Mouse (Mus musculus) bone marrow macrophage, adult 2 months (primary cell): ENCODE measurements around the gene Ulk4. TPM values are rescaled to one million over a fixed set of nuclear protein-coding genes. Genes with fewer than 3 reads are reported as not detected.
A peak's percentile ranks its signal among the peaks of the same experiment; 100 is the strongest.

Experiments used
- H3K27ac ChIP-seq: 2 replicates; pipeline ENCODE4 v1.5.1; 2012; ENCODE audit warnings: low read depth, low read length; ENCODE audit not compliant: insufficient read depth
- H3K4me1 ChIP-seq: 2 replicates; pipeline ENCODE4 v1.6.1; 2012; ENCODE audit warnings: low read length; ENCODE audit not compliant: control insufficient read depth, insufficient read depth
- H3K4me3 ChIP-seq: 2 replicates; pipeline ENCODE4 v1.5.1; 2012; ENCODE audit warnings: mild to moderate bottlenecking, low read length, moderate library complexity; ENCODE audit not compliant: insufficient read depth
- CTCF ChIP-seq: IDR thresholded peaks from 2 replicates; pipeline ENCODE4 v1.5.1; 2012; ENCODE audit warnings: low read depth, mild to moderate bottlenecking, low read length, moderate library complexity
- POLR2A ChIP-seq: IDR thresholded peaks from 2 replicates; pipeline ENCODE4 v1.6.1; 2012; ENCODE audit warnings: mild to moderate bottlenecking, low read depth, low read length, borderline replicate concordance
- polyA plus RNA-seq: library from polyadenylated mRNA; stranded (reverse); fragments of >200 nt; gene quantifications from 2 replicates; pipeline ENCODE4 v1.2.4, GENCODE M21; 2012; ENCODE audit not compliant: missing spikeins, insufficient read depth, insufficient read length

The Ulk4 gene
- polyA plus RNA-seq, 1 experiment, result 1.3 TPM

DNA sequence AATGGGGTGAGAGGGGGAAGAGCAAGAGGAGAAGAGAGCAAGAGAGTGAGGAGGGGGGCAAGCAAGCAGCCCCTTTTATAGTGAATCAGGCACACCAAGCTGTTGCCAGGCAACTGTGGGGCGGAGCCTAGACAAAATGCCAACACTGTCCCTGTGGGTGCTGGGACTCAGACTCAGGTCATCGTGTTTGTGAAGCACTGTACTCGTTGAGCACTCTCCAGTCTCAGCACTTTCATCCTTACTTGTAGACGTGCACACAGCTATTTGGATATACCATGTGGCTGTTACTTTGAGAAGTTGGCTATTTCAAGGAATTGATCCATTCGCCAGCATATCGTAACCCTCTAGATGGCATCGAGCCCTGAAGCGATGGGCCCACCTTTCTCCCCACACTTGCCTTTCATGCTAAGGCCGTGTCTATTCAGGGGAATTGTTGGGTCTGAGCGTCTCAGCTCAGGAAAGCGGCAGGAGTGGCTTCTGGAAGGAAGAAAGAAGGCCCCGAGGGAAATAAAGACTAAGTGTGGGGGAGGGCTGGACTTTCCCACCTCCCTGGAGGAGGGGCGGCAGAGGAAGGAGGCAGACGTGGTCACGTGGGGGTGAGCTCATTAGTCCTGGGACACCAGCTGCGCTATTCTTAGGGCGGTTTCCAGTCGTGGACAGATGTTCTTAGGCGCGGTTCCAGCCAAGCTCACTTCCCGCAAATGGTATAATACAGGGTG lies 36.8 kb upstream of the Ulk4 start:
- H3K4me3 ChIP-seq, result peak overlapping the region; percentile 68
- peak overlapping the region; percentile 98 for H3K27ac ChIP-seq
- TF ChIP-seq CTCF (no peak), POLR2A (no peak)
- H3K4me1 ChIP-seq, result peaks cover 49% of the 10 kb centered on the region

DNA sequence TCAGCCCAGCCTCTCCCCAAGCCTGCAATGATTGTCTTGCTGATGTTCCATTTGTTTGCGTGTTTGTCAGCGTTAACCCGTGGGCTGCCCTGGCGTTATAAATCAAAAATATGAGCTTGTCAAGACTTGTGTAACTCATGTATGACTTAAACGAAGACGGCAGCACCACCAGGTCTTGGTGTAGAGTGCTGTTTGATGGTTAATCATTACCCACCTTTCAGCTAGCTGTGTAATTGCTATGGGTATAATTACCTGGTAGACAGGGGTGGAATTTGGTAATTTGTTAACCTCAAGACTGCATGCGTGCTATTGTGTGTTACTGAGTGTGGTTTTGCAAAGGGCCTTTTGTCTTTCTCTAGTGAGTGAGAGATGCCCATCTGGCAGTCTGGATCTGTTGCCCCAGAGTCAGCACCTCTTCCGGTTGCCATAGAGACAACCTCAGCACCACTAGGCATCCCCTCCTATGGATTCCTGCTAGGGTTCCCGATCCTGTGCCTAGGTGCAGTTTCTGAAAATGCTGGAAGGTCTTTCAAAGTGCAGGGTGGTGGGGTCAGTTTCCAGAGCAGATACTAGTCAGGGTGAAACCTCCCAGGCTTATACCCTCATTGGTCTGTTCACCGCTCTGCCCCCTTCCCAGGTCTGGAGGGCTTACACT lies 35.4 kb upstream of the Ulk4 start:
- TF ChIP-seq POLR2A (no peak), CTCF (no peak)

DNA sequence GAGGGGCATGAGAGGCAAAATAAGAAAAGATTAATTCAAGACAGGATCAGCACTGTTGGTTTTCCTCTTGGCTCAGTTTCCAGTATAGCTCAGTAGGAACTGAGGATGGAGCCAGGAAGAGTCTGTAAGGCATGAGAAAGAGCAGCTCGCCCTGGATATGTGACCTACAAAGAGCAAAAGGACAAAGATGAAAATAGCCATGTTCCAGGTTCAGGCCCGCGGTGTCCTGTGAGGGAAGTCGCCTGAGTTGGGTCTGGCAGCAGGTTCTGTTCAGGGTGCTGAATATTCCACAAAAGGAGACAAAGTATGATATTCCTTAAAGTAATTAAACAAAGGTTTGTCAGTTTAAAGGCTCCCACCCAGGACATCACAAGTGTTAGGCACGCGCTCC lies 34.8 kb upstream of the Ulk4 start:
- Histone ChIP-seq H3K27ac (no peak overlapping the region), H3K4me3 (no peak overlapping the region), H3K4me1 (peaks cover 45% of the 10 kb centered on the region)
- TF ChIP-seq POLR2A (no peak), CTCF (no peak)

More for the DNA sequence above, 35.4 kb upstream of the Ulk4 start:
- H3K4me3 ChIP-seq, result no peak overlapping the region
- H3K4me1 ChIP-seq, result peaks cover 41% of the 10 kb centered on the region
- H3K27ac ChIP-seq, result peak overlapping the region; percentile 30; the same call in 1 of the 2 replicates

DNA sequence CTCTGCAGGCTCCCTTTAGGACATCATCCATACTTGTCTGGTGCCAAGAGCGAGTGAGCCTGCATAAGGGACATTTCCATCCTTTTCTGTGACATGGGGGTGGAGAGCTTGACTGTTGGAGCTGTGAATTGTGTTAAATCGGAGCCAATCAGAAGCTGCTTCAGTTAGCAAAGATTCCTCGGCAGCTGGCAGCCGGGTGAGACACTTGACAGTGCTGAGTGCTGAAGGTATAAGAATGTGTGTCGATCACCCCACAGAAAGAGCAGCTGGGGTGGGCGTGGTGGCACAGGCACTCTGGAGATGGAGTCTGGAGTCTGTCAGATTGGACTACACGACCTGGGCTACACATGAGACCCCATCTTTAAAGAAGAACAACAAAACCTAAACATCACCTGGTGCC lies 33.5 kb upstream of the Ulk4 start:
- peaks cover 45% of the 10 kb centered on the region for H3K4me1 ChIP-seq
- TF ChIP-seq POLR2A (no peak), CTCF (no peak)
- no peak overlapping the region for H3K4me3 ChIP-seq
- H3K27ac ChIP-seq, result no peak overlapping the region

DNA sequence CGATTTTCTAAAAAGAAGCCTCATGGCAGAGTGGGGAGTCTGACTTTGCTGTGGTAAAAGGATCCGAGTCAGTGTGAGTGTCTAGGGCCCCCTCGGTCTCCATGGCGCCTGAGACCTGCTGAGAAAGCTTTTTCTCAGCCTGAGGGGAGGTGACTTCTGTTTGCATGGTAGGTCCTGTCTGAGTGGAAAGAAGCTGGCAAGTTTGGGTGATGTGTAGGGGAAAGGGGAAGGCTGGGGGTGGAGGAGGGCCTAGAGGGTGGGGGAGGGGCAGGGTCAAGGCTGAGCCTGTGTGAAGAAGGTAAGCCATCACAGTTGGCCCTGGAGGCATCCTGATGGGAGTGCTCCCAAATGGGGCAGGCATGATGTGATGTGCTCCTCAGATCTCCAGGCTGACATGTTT lies 32.3 kb upstream of the Ulk4 start:
- no peak overlapping the region for H3K4me3 ChIP-seq
- H3K27ac ChIP-seq, result no peak overlapping the region
- TF ChIP-seq CTCF, result no peak
- TF ChIP-seq POLR2A, result no peak
- peaks cover 50% of the 10 kb centered on the region for H3K4me1 ChIP-seq

DNA sequence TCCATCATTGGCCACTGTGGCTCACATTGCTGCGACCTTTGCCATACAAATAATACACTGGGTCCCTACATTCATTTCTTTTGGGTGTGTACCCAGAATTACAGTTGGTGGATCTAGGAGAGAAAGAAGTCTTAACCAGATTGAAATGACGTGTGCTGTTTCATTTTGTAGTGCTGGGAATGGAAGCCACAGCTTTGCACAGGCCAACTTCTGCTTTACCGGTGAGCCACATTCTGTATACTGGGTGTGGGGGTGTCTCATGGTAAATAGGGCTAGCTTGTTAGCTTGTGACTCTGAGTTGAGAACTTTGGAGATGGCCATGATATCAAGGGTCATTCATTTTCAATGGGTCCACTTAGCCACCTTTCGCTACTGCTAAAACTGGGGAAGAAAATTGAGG lies 28.5 kb upstream of the Ulk4 start:
- H3K4me1 ChIP-seq, result peaks cover 68% of the 10 kb centered on the region
- H3K27ac ChIP-seq, result peak overlapping the region; percentile 46
- H3K4me3 ChIP-seq, result no peak overlapping the region
- TF ChIP-seq POLR2A (no peak), CTCF (no peak)

DNA sequence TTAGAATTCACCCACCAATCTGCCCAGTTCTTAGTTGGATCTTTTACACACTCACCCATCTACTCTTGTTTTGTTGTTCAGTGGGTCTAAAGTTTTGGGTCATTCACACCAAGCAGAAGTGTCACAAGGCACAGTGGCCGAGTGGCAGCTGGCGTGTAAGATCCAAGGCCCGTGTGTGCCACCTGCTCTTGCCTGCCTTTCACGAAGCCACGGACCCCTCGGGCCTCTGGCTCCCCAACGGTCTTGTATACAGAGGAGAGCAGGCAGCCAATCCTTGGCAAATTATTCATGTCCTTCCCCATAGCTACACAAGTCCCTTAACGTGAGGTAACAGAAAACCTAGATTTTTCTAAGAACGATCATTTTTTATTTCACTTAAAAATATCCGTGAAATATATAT lies 27.5 kb upstream of the Ulk4 start:
- TF ChIP-seq POLR2A, result no peak

DNA sequence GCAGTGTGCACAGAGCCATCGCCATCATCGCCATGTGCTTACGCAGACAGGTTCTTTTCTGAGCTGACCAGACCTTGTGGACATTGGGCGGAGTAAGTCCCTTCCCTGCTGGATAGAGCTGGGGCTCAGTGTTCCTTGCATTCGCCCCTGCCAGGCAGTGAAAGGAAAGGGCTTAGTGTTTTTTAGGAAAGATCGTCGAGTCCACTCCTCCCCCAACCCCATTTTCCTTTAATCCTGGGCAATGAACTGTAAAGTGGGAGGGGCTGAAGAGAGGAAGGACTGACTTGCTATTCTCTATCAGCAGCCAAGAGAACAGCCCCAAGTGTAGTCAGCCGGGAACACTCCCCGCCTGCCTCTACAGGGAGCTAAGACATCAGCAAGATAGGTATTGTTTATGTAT lies 26.8 kb upstream of the Ulk4 start:
- no peak for TF ChIP-seq CTCF
- TF ChIP-seq POLR2A, result no peak
- no peak overlapping the region for H3K27ac ChIP-seq
- H3K4me1 ChIP-seq, result peaks cover 71% of the 10 kb centered on the region
- H3K4me3 ChIP-seq, result no peak overlapping the region

More for the DNA sequence above, 27.5 kb upstream of the Ulk4 start:
- H3K4me3 ChIP-seq, result no peak overlapping the region
- no peak overlapping the region for H3K27ac ChIP-seq
- peaks cover 72% of the 10 kb centered on the region for H3K4me1 ChIP-seq

DNA sequence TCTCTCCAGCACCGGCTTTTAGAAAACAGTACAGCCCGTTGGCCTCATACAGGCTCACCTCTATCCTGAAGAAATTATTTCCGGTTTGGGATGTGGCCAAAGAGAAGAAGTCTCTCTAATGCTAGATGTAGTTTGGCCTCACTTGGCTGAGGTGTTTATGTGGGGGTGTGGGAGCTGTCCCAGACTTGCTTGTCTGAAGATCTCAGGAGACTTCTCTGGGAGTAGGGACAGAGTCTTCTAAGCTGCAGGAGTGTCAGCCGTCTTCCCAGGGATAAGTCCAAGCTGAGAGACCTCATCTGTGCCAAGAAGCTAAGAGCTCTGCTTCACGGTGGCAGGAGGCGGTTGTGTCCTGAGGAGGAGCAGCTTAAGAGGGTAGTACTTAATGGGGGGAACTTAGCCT lies 26.1 kb upstream of the Ulk4 start:
- no peak for TF ChIP-seq CTCF
- no peak for TF ChIP-seq POLR2A
- no peak overlapping the region for H3K27ac ChIP-seq
- H3K4me3 ChIP-seq, result no peak overlapping the region
- H3K4me1 ChIP-seq, result peaks cover 69% of the 10 kb centered on the region

DNA sequence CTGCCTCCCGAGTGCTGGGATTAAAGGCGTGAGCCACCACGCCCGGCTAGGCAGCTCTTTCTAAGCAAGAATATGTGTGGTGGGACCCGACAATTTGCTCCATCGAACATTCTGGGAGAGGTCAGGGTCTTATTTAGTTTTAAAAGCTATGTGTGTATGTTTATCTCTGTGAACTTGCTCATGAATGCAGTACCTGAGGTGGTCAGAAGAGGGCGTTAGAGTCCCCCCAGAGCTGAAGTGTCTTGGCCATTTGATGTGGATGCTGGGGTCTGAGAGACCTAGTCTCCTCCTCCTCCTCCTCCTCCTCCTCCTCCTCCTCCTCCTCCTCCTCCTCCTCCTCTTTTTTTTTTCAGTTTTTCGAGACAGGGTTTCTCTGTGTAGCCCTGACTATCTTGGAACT lies 25.5 kb upstream of the Ulk4 start:
- Histone ChIP-seq H3K4me1 (peaks cover 68% of the 10 kb centered on the region), H3K27ac (no peak overlapping the region), H3K4me3 (no peak overlapping the region)
- no peak for TF ChIP-seq POLR2A
- no peak for TF ChIP-seq CTCF
